Mouse (Mus musculus) myocyte (in vitro differentiated cells): ENCODE results near the gene Asic2.

Experiments
- CEBPB ChIP-seq: IDR thresholded peaks from 2 replicates; pipeline ENCODE4 v1.6.1; 2011; ENCODE audit warnings: mild to moderate bottlenecking, moderate library complexity; ENCODE audit not compliant: poor library complexity, insufficient read depth, severe bottlenecking
- E2F4 ChIP-seq: IDR thresholded peaks from one replicate; pipeline ENCODE4 v1.6.1; 2011; ENCODE audit warnings: mild to moderate bottlenecking, control low read depth, moderate library complexity; ENCODE audit not compliant: insufficient read depth
- MAX ChIP-seq: IDR thresholded peaks from one replicate; pipeline ENCODE4 v1.6.1; 2011; ENCODE audit warnings: low read depth, mild to moderate bottlenecking, control low read depth
- MYOD1 ChIP-seq, 3 experiments: IDR thresholded peaks; one replicate each; pipeline ENCODE4 v1.6.1; 2011; ENCODE audit warnings: control low read depth in 2 of 3, low read depth in 2 of 3, mild to moderate bottlenecking in 2 of 3, moderate library complexity in 1 of 3; ENCODE audit not compliant: insufficient read length in 2 of 3, control insufficient read depth in 1 of 3
- MYOG ChIP-seq, 3 experiments: IDR thresholded peaks; one replicate each; pipeline ENCODE4 v1.6.1; 2011; ENCODE audit warnings: control low read depth in 2 of 3, low read depth in 2 of 3, mild to moderate bottlenecking in 2 of 3; ENCODE audit not compliant: insufficient read length in 2 of 3, control insufficient read depth in 1 of 3, insufficient read depth in 1 of 3
- POLR2A ChIP-seq: IDR thresholded peaks from one replicate; pipeline ENCODE4 v1.6.1; 2011; ENCODE audit warnings: low read depth, mild to moderate bottlenecking, control low read depth, moderate library complexity; ENCODE audit not compliant: insufficient read length
- POLR2AphosphoS2 ChIP-seq: IDR thresholded peaks from one replicate; pipeline ENCODE4 v1.6.1; 2011; ENCODE audit warnings: low read depth, control low read depth; ENCODE audit not compliant: insufficient read length
- REST ChIP-seq: IDR thresholded peaks from one replicate; pipeline ENCODE4 v1.6.1; 2011; ENCODE audit warnings: mild to moderate bottlenecking, control low read depth, moderate library complexity; ENCODE audit not compliant: insufficient read depth, insufficient read length
- TCF12 ChIP-seq: IDR thresholded peaks from one replicate; pipeline ENCODE4 v1.6.1; 2011; ENCODE audit warnings: mild to moderate bottlenecking, control low read depth; ENCODE audit not compliant: poor library complexity, insufficient read depth, severe bottlenecking
- TCF3 ChIP-seq: IDR thresholded peaks from one replicate; pipeline ENCODE4 v1.6.1; 2011; ENCODE audit warnings: low read depth, control low read depth; ENCODE audit not compliant: insufficient read length
- USF1 ChIP-seq: IDR thresholded peaks from one replicate; pipeline ENCODE4 v1.6.1; 2011; ENCODE audit warnings: low read depth, mild to moderate bottlenecking, control low read depth, moderate library complexity

- TF ChIP-seq TCF3 (no peak), TCF12 (no peak), POLR2A (no peak), MAX (no peak), E2F4 (no peak), POLR2AphosphoS2 (no peak), USF1 (no peak), REST (no peak), CEBPB (no peak), MYOG (IDR thresholded peaks at IDR 0.05; ENCODE audit: control insufficient read depth in 1 of 3, insufficient read depth in 1 of 3, insufficient read length in 2 of 3, low read depth in 2 of 3) (no peak), MYOD1 (IDR thresholded peaks at IDR 0.05; ENCODE audit: control insufficient read depth in 1 of 3, insufficient read length in 2 of 3, low read depth in 2 of 3) (no peak)
Measured at GRCm38 (mm10) chr11:81277406-81277805, 690.9 kb downstream of the Asic2 start.
